Mouse (Mus musculus) lung, postnatal 0 days (tissue): ENCODE results near the gene Ankrd55.

Experiments
- CTCF ChIP-seq: IDR thresholded peaks from 2 replicates; pipeline ENCODE4 v1.5.1; 2016; ENCODE audit warnings: antibody characterized with exemption, mild to moderate bottlenecking
- EP300 ChIP-seq: IDR thresholded peaks from 2 replicates; pipeline ENCODE4 v1.6.1; 2016; ENCODE audit warnings: antibody characterized with exemption, mild to moderate bottlenecking, control low read depth

GRCm38 (mm10) chr13:112407776-112408490 lies 119.7 kb downstream of the Ankrd55 start:
- TF ChIP-seq CTCF (no peak), EP300 (no peak)
